Mouse (Mus musculus): ENCODE results near the gene Alkal2.

The Alkal2 gene

GRCm38 (mm10) chr12:30883986-30884621, at the start of gene Alkal2:
Gene Alkal2, plus strand, starts transcription at chr12:30884322.
- no peak for DNase-seq

- no peak for DNase-seq
Measured at GRCm38 (mm10) chr12:30848521-30848920, 35.6 kb upstream of the Alkal2 start.

GRCm38 (mm10) chr12:30850902-30851301, 33.2 kb upstream of the Alkal2 start:
- DNase-seq: peak; percentile 3

- no peak for DNase-seq
Measured at GRCm38 (mm10) chr12:30851871-30852270, 32.3 kb upstream of the Alkal2 start.

- no peak for DNase-seq
Measured at GRCm38 (mm10) chr12:30855442-30856159, 28.5 kb upstream of the Alkal2 start.

- DNase-seq: no peak
Measured at GRCm38 (mm10) chr12:30856172-30856571, 27.9 kb upstream of the Alkal2 start.

GRCm38 (mm10) chr12:30864347-30864746, 19.8 kb upstream of the Alkal2 start:
- DNase-seq: no peak

GRCm38 (mm10) chr12:30865781-30866180, 18.3 kb upstream of the Alkal2 start:
- DNase-seq: no peak

GRCm38 (mm10) chr12:30879447-30879846, 4.7 kb upstream of the Alkal2 start:
- no peak for DNase-seq

- no peak for DNase-seq
Measured at GRCm38 (mm10) chr12:30883592-30883985, 533 bp upstream of the Alkal2 start.

- no peak for DNase-seq
Measured at GRCm38 (mm10) chr12:30884622-30885230, 604 bp downstream of the Alkal2 start.

- no peak for DNase-seq
Measured at GRCm38 (mm10) chr12:30885891-30886290, 1.8 kb downstream of the Alkal2 start.

- no peak for DNase-seq
Measured at GRCm38 (mm10) chr12:30888003-30888402, 3.9 kb downstream of the Alkal2 start.

GRCm38 (mm10) chr12:30890067-30890466, 5.9 kb downstream of the Alkal2 start:
- peak; percentile 49 for DNase-seq

GRCm38 (mm10) chr12:30891438-30891837, 7.3 kb downstream of the Alkal2 start:
- DNase-seq: no peak

GRCm38 (mm10) chr12:30897039-30897438, 12.9 kb downstream of the Alkal2 start:
- no peak for DNase-seq

- no peak for DNase-seq
Measured at GRCm38 (mm10) chr12:30908658-30909057, 24.5 kb downstream of the Alkal2 start.

- no peak for DNase-seq
Measured at GRCm38 (mm10) chr12:30909881-30910280, 25.8 kb downstream of the Alkal2 start.

- no peak for DNase-seq
Measured at GRCm38 (mm10) chr12:30910860-30911259, 26.7 kb downstream of the Alkal2 start.

GRCm38 (mm10) chr12:30911261-30912047, 27.3 kb downstream of the Alkal2 start, which contains the start of the genes Acp1 and Sh3yl1:
Gene Acp1, minus strand, starts transcription at chr12:30911589.
Gene Sh3yl1, plus strand, starts transcription at chr12:30911668.
- peak; percentile 95 for DNase-seq

GRCm38 (mm10) chr12:30912048-30912381, 27.9 kb downstream of the Alkal2 start:
- peak; percentile 31 for DNase-seq

GRCm38 (mm10) chr12:30912840-30913239, 28.7 kb downstream of the Alkal2 start:
- DNase-seq: no peak

GRCm38 (mm10) chr12:30922401-30922800, 38.3 kb downstream of the Alkal2 start:
- DNase-seq: no peak

Measured in right cerebral cortex, adult 18-20 months (tissue).